ENCODE assay signal across 8 mouse cellular contexts in the genomic region with DNA sequence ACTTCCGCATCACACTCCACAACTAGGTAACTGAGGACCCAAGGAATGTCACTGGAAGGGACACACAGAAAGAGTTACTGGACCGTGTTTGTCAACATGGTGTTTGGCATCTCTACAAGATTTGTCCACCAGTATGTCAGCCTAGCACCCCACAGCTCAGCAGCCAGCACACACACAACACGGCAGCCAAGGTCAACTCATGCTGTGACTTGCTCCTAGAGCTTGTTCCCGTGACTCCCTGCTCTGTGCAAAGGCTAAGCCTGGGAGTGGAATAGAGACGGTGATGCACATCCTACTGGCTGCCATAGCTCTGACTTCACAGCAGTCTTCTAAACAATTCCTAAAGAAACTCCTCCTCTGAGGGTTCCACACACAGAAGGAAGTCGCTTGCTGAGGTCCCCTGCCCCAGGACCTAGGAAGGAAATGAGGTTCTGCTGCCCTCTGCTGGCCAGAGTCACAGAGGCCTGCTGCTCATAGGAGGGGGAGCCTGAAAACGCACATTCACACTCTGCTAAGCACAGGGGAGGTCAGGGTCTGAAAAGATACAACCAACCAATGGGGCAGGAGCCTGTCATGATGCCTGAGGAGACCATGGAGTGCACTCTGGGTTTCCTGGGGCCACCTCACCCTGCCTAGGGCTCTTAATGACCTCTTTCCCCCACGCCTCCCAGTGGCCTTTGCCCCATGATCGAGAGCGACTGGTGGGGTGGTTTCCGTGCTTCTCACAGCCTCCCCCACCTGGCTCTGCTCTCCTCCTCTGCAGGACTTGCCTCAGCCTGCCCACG. TPM values are rescaled to one million over a fixed set of nuclear protein-coding genes. Genes with fewer than 3 reads are reported as not detected.
A peak's percentile ranks its signal among the peaks of the same experiment; 100 is the strongest.
DNase-seq lines count a peak whose midpoint lies in the region; ATAC-seq lines count a peak whose summit lies in the region.

No protein-coding gene starts in this region.

- H3K4me3 ChIP-seq in embryonic facial prominence, embryonic 14.5 days (ENCODE audit: low read depth, low read length): no peak overlapping the region
- no peak overlapping the region for H3K4me3 ChIP-seq in liver, embryonic 12.5 days
- no peak overlapping the region for H3K4me3 ChIP-seq in stomach, embryonic 16.5 days (replicated peaks; ENCODE audit: low read length)

- DNase-seq in A20 (ENCODE audit: low read depth, low spot score): peak; percentile 85
- DNase-seq in adrenal gland, postnatal 4 days (ENCODE audit: low spot score in 2 of 2): peak; percentile 68 to 79
- DNase-seq in embryonic facial prominence, embryonic 14.5 days (ENCODE audit: low spot score): peak; percentile 87
- peak; percentile 77 to 79 for DNase-seq in heart, adult 9 months (ENCODE audit: low spot score in 2 of 2)
- peak; percentile 89 for DNase-seq in kidney, adult 9 months
- peak; percentile 88 for DNase-seq in neural tube, embryonic 10.5 days (ENCODE audit: extremely low spot score, low spot score)

- H3K27me3 ChIP-seq in embryonic facial prominence, embryonic 14.5 days (replicated peaks; ENCODE audit: control insufficient read depth, insufficient read depth, low read length): no peaks in the 10 kb centered on the region
- H3K27me3 ChIP-seq in liver, embryonic 12.5 days (replicated peaks): no peaks in the 10 kb centered on the region
- no peaks in the 10 kb centered on the region for H3K27me3 ChIP-seq in stomach, embryonic 16.5 days (ENCODE audit: control insufficient read depth, insufficient read depth, low read length)

- H3K4me2 ChIP-seq in embryonic facial prominence, embryonic 14.5 days (ENCODE audit: low read depth, low read length): no peak overlapping the region
- H3K4me2 ChIP-seq in liver, embryonic 12.5 days: peak overlapping the region; percentile 11; the same call in 1 of the 2 replicates
- 0 out of 2 replicates have a peak overlapping the region, but pooled peaks have one; percentile 24 for H3K4me2 ChIP-seq in stomach, embryonic 16.5 days (ENCODE audit: low read depth, low read length)

- H3K4me1 ChIP-seq in embryonic facial prominence, embryonic 14.5 days (ENCODE audit: control insufficient read depth, insufficient read depth, low read length): peaks cover 3% of the 10 kb centered on the region
- peaks cover 39% of the 10 kb centered on the region for H3K4me1 ChIP-seq in liver, embryonic 12.5 days
- H3K4me1 ChIP-seq in stomach, embryonic 16.5 days (ENCODE audit: control insufficient read depth, insufficient read depth, low read length): peaks cover 13% of the 10 kb centered on the region

- no peak overlapping the region for H3K27ac ChIP-seq in embryonic facial prominence, embryonic 14.5 days (replicated peaks; ENCODE audit: low read depth, low read length)
- peak overlapping the region; percentile 65 for H3K27ac ChIP-seq in liver, embryonic 12.5 days
- peak overlapping the region; percentile 44 for H3K27ac ChIP-seq in stomach, embryonic 16.5 days (ENCODE audit: low read length)

- H3K36me3 ChIP-seq in embryonic facial prominence, embryonic 14.5 days (ENCODE audit: control insufficient read depth, insufficient read depth, low read length): peaks cover 68% of the 10 kb centered on the region
- H3K36me3 ChIP-seq in liver, embryonic 12.5 days: peaks cover 98% of the 10 kb centered on the region
- H3K36me3 ChIP-seq in stomach, embryonic 16.5 days (ENCODE audit: control insufficient read depth, insufficient read depth, low read length): peaks cover 13% of the 10 kb centered on the region

- WGBS in embryonic facial prominence, embryonic 14.5 days: 36% methylated on average over 12 of the region's 12 CpGs
- WGBS in liver, embryonic 12.5 days (ENCODE audit: insufficient replicate concordance): 53% methylated on average over 12 of the region's 12 CpGs
- WGBS in stomach, embryonic 16.5 days: 37% methylated on average over 12 of the region's 12 CpGs

- no peak overlapping the region for H3K9ac ChIP-seq in embryonic facial prominence, embryonic 14.5 days (ENCODE audit: low read depth, low read length)
- peak overlapping the region; percentile 39; the same call in 1 of the 2 replicates for H3K9ac ChIP-seq in liver, embryonic 12.5 days
- peak overlapping the region; percentile 47 for H3K9ac ChIP-seq in stomach, embryonic 16.5 days (ENCODE audit: low read length)

- H3K9me3 ChIP-seq in embryonic facial prominence, embryonic 14.5 days (ENCODE audit: control insufficient read depth, low read length): no peaks in the 10 kb centered on the region
- no peaks in the 10 kb centered on the region for H3K9me3 ChIP-seq in liver, embryonic 12.5 days (replicated peaks)
- no peaks in the 10 kb centered on the region for H3K9me3 ChIP-seq in stomach, embryonic 16.5 days (replicated peaks; ENCODE audit: control insufficient read depth, low read length)

- ATAC-seq in embryonic facial prominence, embryonic 14.5 days (ENCODE audit: low read depth): peak; percentile 91
- ATAC-seq in liver, embryonic 12.5 days: peak; percentile 73
- peak; percentile 86 for ATAC-seq in stomach, embryonic 16.5 days (ENCODE audit: insufficient read depth, low FRiP score)

RNA-seq across cellular contexts. Expression of a gene that starts 6.0 kb away (rescaled TPM):
- total RNA-seq in adrenal gland, postnatal 4 days (2021): 10 to 100 TPM; 23.8 to 26.0 TPM
- 34.2 and 38.5 TPM in 2 replicates for polyA plus RNA-seq in embryonic facial prominence, embryonic 14.5 days (2014; fragmentation: Nextera tagmentation; extraction: Ambion mirVana)
- 32.7 and 33.7 TPM in 2 replicates for polyA plus RNA-seq in liver, embryonic 12.5 days (2016; fragmentation: Nextera tagmentation; extraction: Ambion mirVana)
- 29.7 and 31.0 TPM in 2 replicates for polyA plus RNA-seq in stomach, embryonic 16.5 days (2015; fragmentation: Nextera tagmentation; extraction: Ambion mirVana)

RNA-seq across cellular contexts. Expression of a gene that starts 20.5 kb away (rescaled TPM):
- 1 to 10 TPM; 5.3 to 8.5 TPM for total RNA-seq in adrenal gland, postnatal 4 days (2021)
- polyA plus RNA-seq in embryonic facial prominence, embryonic 14.5 days (2014; fragmentation: Nextera tagmentation; extraction: Ambion mirVana): 3.0 and 3.5 TPM in 2 replicates
- polyA plus RNA-seq in liver, embryonic 12.5 days (2016; fragmentation: Nextera tagmentation; extraction: Ambion mirVana): 13.5 and 13.9 TPM in 2 replicates
- polyA plus RNA-seq in stomach, embryonic 16.5 days (2015; fragmentation: Nextera tagmentation; extraction: Ambion mirVana): 6.7 and 8.3 TPM in 2 replicates
